Mouse (Mus musculus) thymus, adult 2 months (tissue): ENCODE results near the gene Kctd19.

Experiments
- CTCF ChIP-seq: fragments of 200-500 bp; IDR thresholded peaks from 2 replicates; pipeline ENCODE4 v1.5.1; 2012; ENCODE audit warnings: mild to moderate bottlenecking, control low read depth, low read length, moderate library complexity, borderline replicate concordance; ENCODE audit not compliant: control insufficient read depth, poor library complexity, insufficient read depth; ENCODE audit errors: extremely low read depth
- POLR2A ChIP-seq: fragments of 200-500 bp; IDR thresholded peaks from 2 replicates; pipeline ENCODE4 v1.6.1; 2012; ENCODE audit warnings: mild to moderate bottlenecking, low read length, control low read depth, moderate library complexity; ENCODE audit not compliant: control insufficient read depth, poor library complexity, insufficient read depth; ENCODE audit errors: extremely low read depth

DNA sequence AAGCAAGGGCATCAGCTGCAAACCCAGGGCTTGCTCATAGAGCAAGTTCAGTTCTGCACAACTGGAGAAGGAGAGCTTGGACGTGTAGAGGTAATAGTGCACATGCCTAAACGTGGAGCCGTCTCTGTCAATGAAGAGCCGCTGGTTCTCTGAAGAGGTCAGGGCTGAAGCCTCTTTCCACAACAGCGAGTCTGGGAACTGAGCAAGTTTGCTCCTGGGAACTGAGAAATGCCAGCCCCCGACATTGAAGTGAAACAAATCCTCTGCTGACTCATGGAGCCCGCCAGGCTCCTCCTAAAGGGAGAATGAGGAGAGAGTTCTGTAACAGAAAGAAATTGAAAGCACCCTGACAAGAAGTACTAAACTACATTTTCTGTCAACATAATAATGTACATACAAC is 5.0 kb downstream of the Kctd19 start:
- TF ChIP-seq POLR2A (no peak), CTCF (no peak)
